Mouse (Mus musculus) brown adipose tissue, adult 24 weeks (tissue): ENCODE data around the gene Mafk. TPM values are rescaled to one million over a fixed set of nuclear protein-coding genes. Genes with fewer than 3 reads are reported as not detected.
A peak's percentile ranks its signal among the peaks of the same experiment; 100 is the strongest.

Source experiments
- H3K27ac ChIP-seq: fragments of 200-500 bp; replicated peaks from 2 replicates; pipeline ENCODE4 v1.5.1; 2012; ENCODE audit warnings: low read depth, mild to moderate bottlenecking, low read length
- H3K4me1 ChIP-seq: fragments of 200-500 bp; 2 replicates; pipeline ENCODE4 v1.6.1; 2012; ENCODE audit warnings: low read length, mixed read lengths; ENCODE audit not compliant: control insufficient read depth, insufficient read depth, insufficient read length
- H3K4me3 ChIP-seq: fragments of 200-500 bp; 2 replicates; pipeline ENCODE4 v1.5.1; 2012; ENCODE audit warnings: low read depth, mild to moderate bottlenecking, low read length, moderate library complexity; ENCODE audit not compliant: insufficient read depth
- polyA plus RNA-seq: library from polyadenylated mRNA; stranded (reverse); fragments of >200 nt; gene quantifications from 2 replicates; pipeline ENCODE4 v1.2.4, GENCODE M21; 2012; ENCODE audit not compliant: missing spikeins, insufficient read depth, insufficient read length

Gene Mafk
- polyA plus RNA-seq, 1 experiment: 7.7 TPM

GRCm38 (mm10) chr5:139792159-139792775 lies 954 bp downstream of the Mafk start:
- H3K27ac ChIP-seq: peak overlapping the region; percentile 91
- peak overlapping the region; percentile 89 for H3K4me3 ChIP-seq
- H3K4me1 ChIP-seq: peaks cover 33% of the 10 kb centered on the region

- Histone ChIP-seq H3K4me1 (peaks cover 38% of the 10 kb centered on the region), H3K27ac (peak overlapping the region; percentile 91), H3K4me3 (peak overlapping the region; percentile 89)
These were observed 1.6 kb downstream of the Mafk start for GRCm38 (mm10) chr5:139792966-139793337.

GRCm38 (mm10) chr5:139793338-139794089 lies 2.2 kb downstream of the Mafk start:
- Histone ChIP-seq H3K4me1 (peaks cover 41% of the 10 kb centered on the region), H3K4me3 (peak overlapping the region; percentile 89), H3K27ac (peak overlapping the region; percentile 94)

GRCm38 (mm10) chr5:139794137-139794536 lies 2.8 kb downstream of the Mafk start:
- Histone ChIP-seq H3K27ac (peak overlapping the region; percentile 94), H3K4me3 (peak overlapping the region; percentile 42; the same call in 1 of the 2 replicates), H3K4me1 (peaks cover 41% of the 10 kb centered on the region)

- Histone ChIP-seq H3K4me3 (no peak overlapping the region; the same call in 1 of the 2 replicates), H3K27ac (peak overlapping the region; percentile 94), H3K4me1 (peaks cover 41% of the 10 kb centered on the region)
These were observed 3.6 kb downstream of the Mafk start for GRCm38 (mm10) chr5:139794938-139795337.

- Histone ChIP-seq H3K4me3 (peak overlapping the region; percentile 47; the same call in 1 of the 2 replicates), H3K27ac (peak overlapping the region; percentile 94), H3K4me1 (peaks cover 41% of the 10 kb centered on the region)
These were observed 4.8 kb downstream of the Mafk start for GRCm38 (mm10) chr5:139796001-139796620.

- H3K4me3 ChIP-seq: peak overlapping the region; percentile 47
- peaks cover 41% of the 10 kb centered on the region for H3K4me1 ChIP-seq
- peak overlapping the region; percentile 98 for H3K27ac ChIP-seq
These were observed 5.6 kb downstream of the Mafk start for GRCm38 (mm10) chr5:139796900-139797299.

- Histone ChIP-seq H3K4me1 (peaks cover 40% of the 10 kb centered on the region), H3K27ac (peak overlapping the region; percentile 98), H3K4me3 (peak overlapping the region; percentile 39)
These were observed 6.3 kb downstream of the Mafk start for GRCm38 (mm10) chr5:139797473-139798167.

- peak overlapping the region; percentile 98 for H3K27ac ChIP-seq
- H3K4me1 ChIP-seq: peaks cover 37% of the 10 kb centered on the region
- no peak overlapping the region for H3K4me3 ChIP-seq
These were observed 7.0 kb downstream of the Mafk start for GRCm38 (mm10) chr5:139798168-139798900.

GRCm38 (mm10) chr5:139799041-139799440 lies 7.7 kb downstream of the Mafk start:
- Histone ChIP-seq H3K4me3 (no peak overlapping the region), H3K4me1 (peaks cover 32% of the 10 kb centered on the region), H3K27ac (no peak overlapping the region)

GRCm38 (mm10) chr5:139799801-139800590 lies 8.7 kb downstream of the Mafk start:
- Histone ChIP-seq H3K4me1 (peaks cover 24% of the 10 kb centered on the region), H3K27ac (no peak overlapping the region), H3K4me3 (no peak overlapping the region)

GRCm38 (mm10) chr5:139801231-139801630 lies 9.9 kb downstream of the Mafk start:
- Histone ChIP-seq H3K27ac (no peak overlapping the region), H3K4me1 (peaks cover 14% of the 10 kb centered on the region)

GRCm38 (mm10) chr5:139801880-139802279 lies 10.6 kb downstream of the Mafk start:
- Histone ChIP-seq H3K4me3 (no peak overlapping the region), H3K27ac (no peak overlapping the region), H3K4me1 (peaks cover 10% of the 10 kb centered on the region)

More at GRCm38 (mm10) chr5:139801231-139801630, 9.9 kb downstream of the Mafk start:
- no peak overlapping the region for H3K4me3 ChIP-seq

- no peak overlapping the region for H3K27ac ChIP-seq
- H3K4me1 ChIP-seq: peaks cover 1% of the 10 kb centered on the region; the same call in 1 of the 2 replicates
- H3K4me3 ChIP-seq: no peak overlapping the region
These were observed 11.9 kb downstream of the Mafk start for GRCm38 (mm10) chr5:139803165-139803564.
